ENCODE assay signal across 21 mouse cellular contexts in genomic region chr15:3504700-3505099, GRCm38 (mm10).
A peak's percentile ranks its signal among the peaks of the same experiment; 100 is the strongest.
DNase-seq lines count a peak whose midpoint lies in the region; ATAC-seq and TF ChIP-seq lines count a peak whose summit lies in the region.
"Had no signal": no experiment of that assay in that cellular context is flagged by ENCODE, and none has a peak within 500 bp of the region (broad histone marks: within the 10 kb centered on the region; RNA-seq: fewer than 3 reads in every experiment).

No protein-coding gene starts in this region.

- H3K9me3 ChIP-seq in embryonic facial prominence, embryonic 14.5 days (ENCODE audit: control insufficient read depth, low read length) = no peaks in the 10 kb centered on the region
- H3K9me3 ChIP-seq in embryonic facial prominence, embryonic 10.5 days = no peaks in the 10 kb centered on the region
- H3K9me3 ChIP-seq in lung, postnatal 0 days (ENCODE audit: low read length) = no peaks in the 10 kb centered on the region
- H3K9me3 ChIP-seq: forebrain, embryonic 15.5 days; G1E; hindbrain, embryonic 15.5 days had no signal

- intact Hi-C loops in heart, adult 2 months (cut with DNase I) = loop anchor here (5.0 kb wide), 2 partner anchors 78 to 147 kb away; partner anchors contain the start of gene Ghr

- no peaks in the 10 kb centered on the region for H3K27me3 ChIP-seq in embryonic facial prominence, embryonic 14.5 days (replicated peaks; ENCODE audit: control insufficient read depth, insufficient read depth, low read length)
- no peaks in the 10 kb centered on the region for H3K27me3 ChIP-seq in embryonic facial prominence, embryonic 10.5 days (replicated peaks; ENCODE audit: low read depth, poor library complexity, severe bottlenecking)
- no peaks in the 10 kb centered on the region for H3K27me3 ChIP-seq in heart, adult 2 months (ENCODE audit: control insufficient read depth, insufficient read depth, low read length)
- H3K27me3 ChIP-seq in lung, postnatal 0 days (replicated peaks; ENCODE audit: insufficient read depth, low read length) = no peaks in the 10 kb centered on the region
- H3K27me3 ChIP-seq: forebrain, embryonic 15.5 days; hindbrain, embryonic 15.5 days had no signal

- H3K27ac ChIP-seq in embryonic facial prominence, embryonic 14.5 days (replicated peaks; ENCODE audit: low read depth, low read length) = no peak overlapping the region
- no peak overlapping the region for H3K27ac ChIP-seq in embryonic facial prominence, embryonic 10.5 days (replicated peaks)
- H3K27ac ChIP-seq in heart, adult 2 months = peak overlapping the region; percentile 42
- no peak overlapping the region for H3K27ac ChIP-seq in lung, postnatal 0 days (ENCODE audit: low read length)
- H3K27ac ChIP-seq: forebrain, embryonic 15.5 days; hindbrain, embryonic 15.5 days had no signal

- H3K79me2 ChIP-seq in heart, adult 2 months (replicated peaks; ENCODE audit: control insufficient read depth, insufficient read depth, low read length) = peaks cover 2% of the 10 kb centered on the region; the same call in 1 of the 2 replicates

- 61% methylated on average over 5 of the region's 5 CpGs for WGBS in embryonic facial prominence, embryonic 14.5 days
- 88% methylated on average over 5 of the region's 5 CpGs for WGBS in embryonic facial prominence, embryonic 10.5 days
- 16% methylated on average over 5 of the region's 5 CpGs for WGBS in heart, adult 2 months
- WGBS in lung, postnatal 0 days = 43% methylated on average over 5 of the region's 5 CpGs

- H3K9ac ChIP-seq in embryonic facial prominence, embryonic 14.5 days (ENCODE audit: low read depth, low read length) = no peak overlapping the region
- no peak overlapping the region for H3K9ac ChIP-seq in heart, adult 2 months (ENCODE audit: low read depth, low read length)
- no peak overlapping the region for H3K9ac ChIP-seq in lung, postnatal 0 days (replicated peaks; ENCODE audit: low read depth)
- H3K9ac ChIP-seq: forebrain, embryonic 15.5 days; hindbrain, embryonic 15.5 days had no signal

- TF ChIP-seq CTCF in heart, adult 2 months (IDR thresholded peaks at IDR 0.05) = no peak
- no peak for TF ChIP-seq CTCF in lung, postnatal 0 days (IDR thresholded peaks at IDR 0.05)

- no peak for TF ChIP-seq POLR2A in heart, adult 2 months (IDR thresholded peaks at IDR 0.05; ENCODE audit: insufficient read depth, low read depth, low read length)

- H3K36me3 ChIP-seq in embryonic facial prominence, embryonic 14.5 days (ENCODE audit: control insufficient read depth, insufficient read depth, low read length) = no peaks in the 10 kb centered on the region
- no peaks in the 10 kb centered on the region for H3K36me3 ChIP-seq in embryonic facial prominence, embryonic 10.5 days (replicated peaks)
- peaks cover 30% of the 10 kb centered on the region for H3K36me3 ChIP-seq in heart, adult 2 months (ENCODE audit: control insufficient read depth, insufficient read depth, low read length)
- no peaks in the 10 kb centered on the region for H3K36me3 ChIP-seq in lung, postnatal 0 days (ENCODE audit: insufficient read depth, low read length)
- H3K36me3 ChIP-seq: forebrain, embryonic 15.5 days; G1E; hindbrain, embryonic 15.5 days had no signal

- TF ChIP-seq EP300 in heart, adult 2 months (IDR thresholded peaks at IDR 0.05; ENCODE audit: insufficient read depth, low read depth, low read length) = no peak
- no peak for TF ChIP-seq EP300 in lung, postnatal 0 days (IDR thresholded peaks at IDR 0.05)

- H3K4me2 ChIP-seq in embryonic facial prominence, embryonic 14.5 days (ENCODE audit: low read depth, low read length) = no peak overlapping the region
- no peak overlapping the region for H3K4me2 ChIP-seq in lung, postnatal 0 days (replicated peaks; ENCODE audit: low read depth, low read length)
- H3K4me2 ChIP-seq: forebrain, embryonic 15.5 days; heart, embryonic 11.5 days; hindbrain, embryonic 15.5 days had no signal

- no peak overlapping the region for H3K4me3 ChIP-seq in embryonic facial prominence, embryonic 14.5 days (ENCODE audit: low read depth, low read length)
- H3K4me3 ChIP-seq in embryonic facial prominence, embryonic 10.5 days = no peak overlapping the region
- H3K4me3 ChIP-seq in heart, adult 2 months = no peak overlapping the region
- no peak overlapping the region for H3K4me3 ChIP-seq in lung, postnatal 0 days (ENCODE audit: low read depth, low read length)
- H3K4me3 ChIP-seq: forebrain, embryonic 15.5 days; hindbrain, embryonic 15.5 days had no signal

- H3K4me1 ChIP-seq in embryonic facial prominence, embryonic 14.5 days (ENCODE audit: control insufficient read depth, insufficient read depth, low read length) = peaks cover 13% of the 10 kb centered on the region; the same call in 1 of the 2 replicates
- 0 out of 2 replicates have a peak, but pooled peaks cover 4% of the 10 kb centered on the region for H3K4me1 ChIP-seq in embryonic facial prominence, embryonic 10.5 days
- H3K4me1 ChIP-seq in heart, adult 2 months (ENCODE audit: control insufficient read depth, insufficient read depth, low read length) = peaks cover 16% of the 10 kb centered on the region
- peaks cover 9% of the 10 kb centered on the region; the same call in 1 of the 2 replicates for H3K4me1 ChIP-seq in lung, postnatal 0 days (ENCODE audit: insufficient read depth, low read depth, low read length)
- H3K4me1 ChIP-seq: forebrain, embryonic 15.5 days had no signal

- ATAC-seq in embryonic facial prominence, embryonic 14.5 days (ENCODE audit: low read depth) = no peak
- ATAC-seq in lung, postnatal 0 days = no peak; the same call in 1 of the 2 replicates
- ATAC-seq: CD4-positive, CD25-positive, alpha-beta regulatory T cell, adult 4 months; forebrain, embryonic 15.5 days; inflammation-experienced regulatory T-cells, adult 6 months; intestine, postnatal 0 days had no signal

- peak; percentile 25 for DNase-seq in embryonic facial prominence, embryonic 14.5 days (ENCODE audit: low spot score)
- no peak for DNase-seq in embryonic facial prominence, embryonic 10.5 days (ENCODE audit: low spot score)
- no peak for DNase-seq in heart, adult 2 months
- no peak for DNase-seq in heart, adult 11 months
- DNase-seq in lung, postnatal 0 days (ENCODE audit: low spot score) = peak; percentile 47
- no peak for DNase-seq in lung, postnatal 14 days
- DNase-seq in lung, postnatal 36 days = peak; percentile 52
- no peak for DNase-seq in thymus, postnatal 0 days (ENCODE audit: low spot score)
- DNase-seq: adrenal gland, postnatal 14 days; B cell, adult 2 months; cerebellum, adult 2 months; cerebellum, postnatal 10 days; gastrocnemius, postnatal 25 days; heart, postnatal 36 days had no signal

Comparison
In these comparisons a context has a peak if more than half of its experiments do, and no peak if none do; other contexts are left out.
1. DNase-seq: peak in embryonic facial prominence, embryonic 14.5 days (single experiment), lung, postnatal 0 days (single experiment) and lung, postnatal 36 days (single experiment); none in embryonic facial prominence, embryonic 10.5 days (single experiment), heart, adult 2 months (0 of 2), heart, adult 11 months (single experiment), lung, postnatal 14 days (single experiment) and thymus, postnatal 0 days (single experiment).